Mouse (Mus musculus) layer of hippocampus, adult 2 months (tissue): Measurements from ENCODE around the gene Hsd17b6. TPM values are rescaled to one million over a fixed set of nuclear protein-coding genes. Genes with fewer than 3 reads are reported as not detected.

ENCODE experiments used
- DNase-seq, 2 experiments: peaks; one replicate each; pipeline ENCODE4 v3.0.0; 2022; ENCODE audit warnings: low spot score in 2 of 2
- H3K27ac ChIP-seq: fragments of 200-600 bp; 2 replicates; pipeline ENCODE4 v1.8.1; 2022
- H3K4me3 ChIP-seq: fragments of 200-600 bp; 2 replicates; pipeline ENCODE4 v1.8.1; 2022; ENCODE audit warnings: mild to moderate bottlenecking
- CTCF ChIP-seq: fragments of 200-600 bp; conservative IDR thresholded peaks from 2 replicates; pipeline ENCODE4 v1.8.1; 2022; ENCODE audit warnings: antibody characterized with exemption, mild to moderate bottlenecking, moderate library complexity
- total RNA-seq, 2 experiments: library from RNA; stranded (reverse); gene quantifications; 2 replicates each; pipeline ENCODE4 v1.2.3; 2021

The Hsd17b6 gene
- total RNA-seq, 2 experiments from 2014 or later = not detected

- no peak for DNase-seq
- Histone ChIP-seq H3K4me3 (peak overlapping the region; percentile 80), H3K27ac (peak overlapping the region; percentile 95)
- TF ChIP-seq CTCF = no peak
These were observed 29.5 kb upstream of the Hsd17b6 start for GRCm38 (mm10) chr10:128036746-128037425.

- DNase-seq = no peak
- TF ChIP-seq CTCF = no peak
- H3K4me3 ChIP-seq = no peak overlapping the region
- H3K27ac ChIP-seq = no peak overlapping the region
These were observed 23.4 kb upstream of the Hsd17b6 start for GRCm38 (mm10) chr10:128030860-128031259.

- DNase-seq = no peak
- no peak overlapping the region for H3K4me3 ChIP-seq
- TF ChIP-seq CTCF = no peak
These were observed 22.5 kb upstream of the Hsd17b6 start for GRCm38 (mm10) chr10:128029931-128030330.

GRCm38 (mm10) chr10:128023496-128023895 is 16.1 kb upstream of the Hsd17b6 start:
- DNase-seq = no peak
- no peak for TF ChIP-seq CTCF
- no peak overlapping the region for H3K4me3 ChIP-seq
- no peak overlapping the region for H3K27ac ChIP-seq

More at GRCm38 (mm10) chr10:128029931-128030330, 22.5 kb upstream of the Hsd17b6 start:
- no peak overlapping the region for H3K27ac ChIP-seq

GRCm38 (mm10) chr10:128022196-128022595 is 14.8 kb upstream of the Hsd17b6 start:
- Histone ChIP-seq H3K27ac (no peak overlapping the region), H3K4me3 (no peak overlapping the region)
- no peak for DNase-seq
- TF ChIP-seq CTCF = no peak

- Histone ChIP-seq H3K4me3 (peak within 1 kb of the TSS; percentile 86), H3K27ac (peak within 1 kb of the TSS; percentile 46; the same call in 1 of the 2 replicates)
- DNase-seq = peak; percentile 75 to 79
- TF ChIP-seq CTCF = peak; percentile 41
These were observed 7.9 kb upstream of the Hsd17b6 start, which contains the start of gene Prim1 for GRCm38 (mm10) chr10:128015068-128015934. Gene Prim1 (plus strand): TSS chr10:128015168.

- no peak for TF ChIP-seq CTCF
- no peak for DNase-seq
- H3K4me3 ChIP-seq = no peak overlapping the region
- H3K27ac ChIP-seq = no peak overlapping the region
These were observed 2.3 kb upstream of the Hsd17b6 start for GRCm38 (mm10) chr10:128009735-128010134.

- no peak overlapping the region for H3K4me3 ChIP-seq
- DNase-seq = peak; percentile 73 to 78
- H3K27ac ChIP-seq = no peak overlapping the region
- peak; percentile 96 for TF ChIP-seq CTCF
These were observed 937 bp upstream of the Hsd17b6 start for GRCm38 (mm10) chr10:128008207-128008889.

- Histone ChIP-seq H3K4me3 (no peak overlapping the region), H3K27ac (no peak overlapping the region)
- TF ChIP-seq CTCF = no peak
- DNase-seq = no peak
These were observed 1.9 kb downstream of the Hsd17b6 start for GRCm38 (mm10) chr10:128005479-128005878.

GRCm38 (mm10) chr10:128004918-128005317 is 2.5 kb downstream of the Hsd17b6 start:
- no peak for DNase-seq
- no peak overlapping the region for H3K27ac ChIP-seq
- no peak for TF ChIP-seq CTCF
- H3K4me3 ChIP-seq = no peak overlapping the region

- Histone ChIP-seq H3K4me3 (no peak overlapping the region), H3K27ac (no peak overlapping the region)
- no peak for TF ChIP-seq CTCF
- DNase-seq = no peak
These were observed 4.1 kb downstream of the Hsd17b6 start for GRCm38 (mm10) chr10:128003281-128003801.

GRCm38 (mm10) chr10:127998260-127998659 is 9.2 kb downstream of the Hsd17b6 start:
- TF ChIP-seq CTCF = peak; percentile 46
- H3K27ac ChIP-seq = no peak overlapping the region

GRCm38 (mm10) chr10:127996690-127997089 is 10.7 kb downstream of the Hsd17b6 start:
- H3K4me3 ChIP-seq = no peak overlapping the region
- H3K27ac ChIP-seq = no peak overlapping the region
- no peak for TF ChIP-seq CTCF
- DNase-seq = no peak

More at GRCm38 (mm10) chr10:127998260-127998659, 9.2 kb downstream of the Hsd17b6 start:
- H3K4me3 ChIP-seq = no peak overlapping the region
- DNase-seq = no peak
